Mouse (Mus musculus): Measurements from ENCODE around the gene P4ha1.

DNA sequence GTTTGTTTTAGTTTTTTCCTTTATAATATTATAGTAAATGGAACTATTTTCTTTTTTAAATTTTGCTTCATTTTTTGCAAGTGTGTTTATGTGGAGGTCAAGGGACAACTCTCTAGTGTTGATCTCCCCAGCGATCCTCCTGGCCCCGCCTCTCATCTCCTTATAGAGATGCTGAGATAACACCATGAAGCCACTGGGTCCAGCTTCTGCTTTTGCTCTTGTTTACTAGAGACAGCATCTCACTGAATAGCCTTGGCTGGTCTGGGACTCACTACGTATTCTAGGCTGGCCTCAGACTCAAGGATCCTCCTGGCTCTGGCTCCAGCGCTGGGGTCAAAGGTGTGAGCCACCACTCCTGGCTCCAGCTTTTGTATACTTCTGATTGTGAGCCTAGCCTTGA lies 96.4 kb downstream of the P4ha1 start:
- TF ChIP-seq CTCF (IDR thresholded peaks at IDR 0.05; ENCODE audit: extremely low read depth, insufficient read depth, insufficient read length, insufficient replicate concordance) = no peak
- no peak for TF ChIP-seq POLR2A (IDR thresholded peaks at IDR 0.05; ENCODE audit: low read depth, low read length)

All from spleen, adult 2 months (tissue).